8 mouse cellular contexts compared by ENCODE assay signal in the genomic region with DNA sequence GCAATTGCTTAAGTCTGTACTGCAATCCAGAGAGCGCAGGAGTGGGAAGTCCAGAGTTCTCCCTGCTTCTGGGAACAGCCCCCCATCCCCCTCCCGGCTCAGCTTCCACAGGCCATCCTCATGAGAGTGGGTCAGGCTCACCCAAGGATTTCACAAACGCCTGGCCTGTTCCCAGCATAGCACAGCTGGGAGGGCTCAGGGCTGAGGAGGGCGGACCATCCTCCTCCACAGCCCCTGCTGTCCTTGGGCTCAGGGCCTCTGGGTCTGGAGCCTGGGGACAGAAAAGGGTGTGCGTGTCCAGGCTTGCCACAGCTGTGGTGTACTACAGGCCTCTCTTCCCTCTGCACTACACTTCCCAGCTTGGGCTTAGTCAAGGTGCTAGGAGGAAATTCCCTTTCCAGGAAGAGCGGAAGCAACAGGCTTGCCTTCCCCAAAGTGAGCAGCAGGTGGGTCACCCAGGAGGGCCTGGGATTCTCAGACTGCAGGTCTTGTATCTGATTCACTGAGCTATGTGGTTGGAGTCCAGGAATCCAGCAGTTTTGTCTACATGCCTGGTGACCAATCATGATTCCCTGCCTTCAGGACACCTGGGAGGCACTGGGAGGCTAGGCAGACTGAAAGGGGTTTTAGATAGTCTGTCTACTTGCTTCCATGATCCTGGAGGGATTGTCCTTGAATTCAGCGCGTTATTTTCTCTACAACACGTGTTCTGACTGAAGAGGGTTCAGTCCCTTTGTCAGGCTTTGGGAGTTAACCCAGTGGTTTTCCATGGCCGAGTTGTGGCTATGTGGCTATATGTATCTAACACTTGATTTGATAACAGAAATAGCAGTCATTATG. TPM values are rescaled to one million over a fixed set of nuclear protein-coding genes. Genes with fewer than 3 reads are reported as not detected.
DNase-seq lines count a peak whose midpoint lies in the region; ATAC-seq and TF ChIP-seq lines count a peak whose summit lies in the region.

No protein-coding gene starts in this region.

- H3K9ac ChIP-seq in hindbrain, postnatal 0 days (replicated peaks; ENCODE audit: low read length): no peak overlapping the region
- H3K9ac ChIP-seq in liver, embryonic 13.5 days: no peak overlapping the region
- no peak overlapping the region for H3K9ac ChIP-seq in neural tube, embryonic 12.5 days

- H3K36me3 ChIP-seq in hindbrain, postnatal 0 days (ENCODE audit: insufficient read depth, low read length): no peaks in the 10 kb centered on the region
- H3K36me3 ChIP-seq in liver, embryonic 13.5 days: peaks cover 14% of the 10 kb centered on the region
- H3K36me3 ChIP-seq in neural tube, embryonic 12.5 days: no peaks in the 10 kb centered on the region
- no peaks in the 10 kb centered on the region for H3K36me3 ChIP-seq in thymus, adult 2 months (ENCODE audit: control insufficient read depth, insufficient read depth, low read length)

- peak overlapping the region; percentile 59 for H3K27ac ChIP-seq in hindbrain, postnatal 0 days
- peak overlapping the region; percentile 76 for H3K27ac ChIP-seq in liver, embryonic 13.5 days
- no peak overlapping the region for H3K27ac ChIP-seq in neural tube, embryonic 12.5 days
- H3K27ac ChIP-seq in thymus, adult 2 months (ENCODE audit: control insufficient read depth, insufficient read depth, low read length): no peak overlapping the region

- no peak for ATAC-seq in hindbrain, postnatal 0 days
- ATAC-seq in liver, embryonic 13.5 days (ENCODE audit: low read depth): no peak
- no peak for ATAC-seq in neural tube, embryonic 12.5 days (ENCODE audit: low FRiP score, low read depth)

- intact Hi-C loops in gastrocnemius, postnatal 14 days (cut with DNase I; ENCODE audit: low total_unique reads): no loop called here

- no peak overlapping the region for H3K4me3 ChIP-seq in hindbrain, postnatal 0 days (ENCODE audit: low read length)
- H3K4me3 ChIP-seq in liver, embryonic 13.5 days (replicated peaks): no peak overlapping the region
- no peak overlapping the region for H3K4me3 ChIP-seq in neural tube, embryonic 12.5 days
- no peak overlapping the region for H3K4me3 ChIP-seq in thymus, adult 2 months (ENCODE audit: control insufficient read depth, insufficient read depth, low read length)

- no peaks in the 10 kb centered on the region for H3K27me3 ChIP-seq in hindbrain, postnatal 0 days (ENCODE audit: insufficient read depth, low read length)
- H3K27me3 ChIP-seq in liver, embryonic 13.5 days: peaks cover 91% of the 10 kb centered on the region
- H3K27me3 ChIP-seq in neural tube, embryonic 12.5 days (replicated peaks): peaks cover 30% of the 10 kb centered on the region
- no peaks in the 10 kb centered on the region for H3K27me3 ChIP-seq in thymus, adult 2 months (ENCODE audit: control insufficient read depth, insufficient read depth, low read length)

- 36% methylated on average over 10 of the region's 10 CpGs for WGBS in hindbrain, postnatal 0 days
- WGBS in liver, embryonic 13.5 days (ENCODE audit: insufficient replicate concordance): 52% methylated on average over 10 of the region's 10 CpGs
- WGBS in neural tube, embryonic 12.5 days: 39% methylated on average over 10 of the region's 10 CpGs
- 92% methylated on average over 10 of the region's 10 CpGs for WGBS in thymus, adult 2 months

- H3K4me2 ChIP-seq in hindbrain, postnatal 0 days (ENCODE audit: low read depth, low read length): peak overlapping the region; percentile 69; the same call in 1 of the 2 replicates
- no peak overlapping the region for H3K4me2 ChIP-seq in liver, embryonic 13.5 days
- H3K4me2 ChIP-seq in neural tube, embryonic 12.5 days (replicated peaks): peak overlapping the region; percentile 61

- peaks cover 15% of the 10 kb centered on the region for H3K4me1 ChIP-seq in hindbrain, postnatal 0 days (ENCODE audit: insufficient read depth, low read length)
- H3K4me1 ChIP-seq in liver, embryonic 13.5 days (replicated peaks): peaks cover 57% of the 10 kb centered on the region
- peaks cover 56% of the 10 kb centered on the region for H3K4me1 ChIP-seq in neural tube, embryonic 12.5 days
- H3K4me1 ChIP-seq in thymus, adult 2 months (replicated peaks; ENCODE audit: control insufficient read depth, insufficient read depth, low read length): peaks cover 64% of the 10 kb centered on the region

- TF ChIP-seq POLR2A in thymus, adult 2 months (IDR thresholded peaks at IDR 0.05; ENCODE audit: control insufficient read depth, extremely low read depth, insufficient read depth, low read length, poor library complexity): no peak

- H3K9me3 ChIP-seq in hindbrain, postnatal 0 days (ENCODE audit: low read length): no peaks in the 10 kb centered on the region
- no peaks in the 10 kb centered on the region for H3K9me3 ChIP-seq in liver, embryonic 13.5 days (replicated peaks)
- no peaks in the 10 kb centered on the region for H3K9me3 ChIP-seq in neural tube, embryonic 12.5 days

- DNase-seq in urinary bladder, postnatal 10 days (ENCODE audit: low spot score): peak; percentile 57
- no peak for DNase-seq in urinary bladder, adult 2 months (ENCODE audit: low spot score)
- DNase-seq in gastrocnemius, postnatal 14 days: peak; percentile 92
- no peak for DNase-seq in hindbrain, postnatal 0 days (ENCODE audit: low spot score)
- no peak for DNase-seq in liver, embryonic 13.5 days
- DNase-seq in thymus, adult 2 months: no peak
- DNase-seq in cerebellum, adult 11 months: no peak

- no peak for TF ChIP-seq CTCF in hindbrain, postnatal 0 days (IDR thresholded peaks at IDR 0.05; ENCODE audit: low read depth)
- TF ChIP-seq CTCF in thymus, adult 2 months (IDR thresholded peaks at IDR 0.05; ENCODE audit: borderline replicate concordance, control insufficient read depth, extremely low read depth, insufficient read depth, low read length, poor library complexity): no peak

RNA-seq across cellular contexts. Expression of a gene that starts 7.4 kb away (rescaled TPM):
- polyA plus RNA-seq in urinary bladder, adult 2 months (2012; rRNA removed): 7.8 and 9.8 TPM in 2 replicates
- total RNA-seq in gastrocnemius, postnatal 14 days (2021): 1 to 10 TPM; 2.9 to 3.7 TPM
- 12.3 and 12.4 TPM in 2 replicates for total RNA-seq in hindbrain, postnatal 0 days (2014; rRNA removed)
- polyA plus RNA-seq in hindbrain, postnatal 0 days (2015; fragmentation: Nextera tagmentation; extraction: Ambion mirVana): 6.0 and 7.0 TPM in 2 replicates
- 6.7 and 6.9 TPM in 2 replicates for polyA plus RNA-seq in liver, embryonic 13.5 days (2015; fragmentation: Nextera tagmentation; extraction: Ambion mirVana)
- 9.2 and 10.1 TPM in 2 replicates for polyA plus RNA-seq in neural tube, embryonic 12.5 days (2016; fragmentation: Nextera tagmentation; extraction: Ambion mirVana)
- 44.3 and 45.7 TPM in 2 replicates for polyA plus RNA-seq in thymus, adult 2 months (2012; rRNA removed)

RNA-seq across cellular contexts. Expression of a gene that starts 23.6 kb away (rescaled TPM):
- 24.6 and 31.2 TPM in 2 replicates for polyA plus RNA-seq in urinary bladder, adult 2 months (2012; rRNA removed)
- total RNA-seq in gastrocnemius, postnatal 14 days (2021): 10 to 100 TPM; 15.6 to 17.1 TPM
- total RNA-seq in hindbrain, postnatal 0 days (2014; rRNA removed): 72.7 and 85.0 TPM in 2 replicates
- polyA plus RNA-seq in hindbrain, postnatal 0 days (2015; fragmentation: Nextera tagmentation; extraction: Ambion mirVana): 57.2 and 58.3 TPM in 2 replicates
- polyA plus RNA-seq in liver, embryonic 13.5 days (2015; fragmentation: Nextera tagmentation; extraction: Ambion mirVana): 18.1 and 19.4 TPM in 2 replicates
- 50.2 and 50.3 TPM in 2 replicates for polyA plus RNA-seq in neural tube, embryonic 12.5 days (2016; fragmentation: Nextera tagmentation; extraction: Ambion mirVana)
- 89.1 and 89.5 TPM in 2 replicates for polyA plus RNA-seq in thymus, adult 2 months (2012; rRNA removed)

Comparison
In these comparisons a context has a peak if more than half of its experiments do, and no peak if none do; other contexts are left out.
1. DNase-seq: peak in urinary bladder, postnatal 10 days (single experiment) and gastrocnemius, postnatal 14 days (single experiment); none in urinary bladder, adult 2 months (single experiment), hindbrain, postnatal 0 days (single experiment), liver, embryonic 13.5 days (single experiment), thymus, adult 2 months (single experiment) and cerebellum, adult 11 months (single experiment).
2. H3K27ac ChIP-seq: peak in hindbrain, postnatal 0 days (single experiment) and liver, embryonic 13.5 days (single experiment); none in neural tube, embryonic 12.5 days (single experiment) and thymus, adult 2 months (single experiment).